Mouse (Mus musculus) embryonic facial prominence, embryonic 10.5 days (tissue): Measurements from ENCODE around the gene Cwc25. TPM values are rescaled to one million over a fixed set of nuclear protein-coding genes. Genes with fewer than 3 reads are reported as not detected.

Source experiments
- DNase-seq: peaks from one replicate; pipeline ENCODE4 v3.0.0-alpha.2; 2017; ENCODE audit warnings: low spot score
- H3K27ac ChIP-seq: fragments of 300-500 bp; sonication (generic); replicated peaks from 2 replicates; pipeline ENCODE4 v1.5.1; 2016; ENCODE audit warnings: mild to moderate bottlenecking
- H3K27me3 ChIP-seq: fragments of 300-500 bp; sonication (generic); replicated peaks from 2 replicates; pipeline ENCODE4 v1.6.1; 2016; ENCODE audit warnings: low read depth, mild to moderate bottlenecking; ENCODE audit not compliant: poor library complexity, severe bottlenecking
- H3K36me3 ChIP-seq: fragments of 300-500 bp; sonication (generic); replicated peaks from 2 replicates; pipeline ENCODE4 v1.6.1; 2016; ENCODE audit warnings: mild to moderate bottlenecking, moderate library complexity
- H3K4me1 ChIP-seq: fragments of 300-500 bp; sonication (generic); 2 replicates; pipeline ENCODE4 v1.6.1; 2016
- H3K4me3 ChIP-seq: fragments of 300-500 bp; sonication (generic); 2 replicates; pipeline ENCODE4 v1.5.1; 2016; ENCODE audit warnings: mild to moderate bottlenecking, moderate library complexity
- H3K9me3 ChIP-seq: fragments of 300-500 bp; sonication (generic); 2 replicates; pipeline ENCODE4 v1.6.1; 2016; ENCODE audit warnings: mild to moderate bottlenecking
- WGBS: fragments of 180-500 bp; shearing (Covaris S2); methylation state at CpG from one replicate; pipeline ENCODE4 v1.1.7; 2016; 5-methylcytosine and 5-hydroxymethylcytosine counted together
- polyA plus RNA-seq: library from polyadenylated mRNA; unstranded; fragments of >200 nt; fragmentation: Nextera tagmentation; extraction: Ambion mirVana; gene quantifications from 2 replicates; pipeline ENCODE4 v1.2.1, GENCODE M21; 2016

Gene Cwc25
- polyA plus RNA-seq, 1 experiment from 2014 or later: 22.0 TPM

DNA sequence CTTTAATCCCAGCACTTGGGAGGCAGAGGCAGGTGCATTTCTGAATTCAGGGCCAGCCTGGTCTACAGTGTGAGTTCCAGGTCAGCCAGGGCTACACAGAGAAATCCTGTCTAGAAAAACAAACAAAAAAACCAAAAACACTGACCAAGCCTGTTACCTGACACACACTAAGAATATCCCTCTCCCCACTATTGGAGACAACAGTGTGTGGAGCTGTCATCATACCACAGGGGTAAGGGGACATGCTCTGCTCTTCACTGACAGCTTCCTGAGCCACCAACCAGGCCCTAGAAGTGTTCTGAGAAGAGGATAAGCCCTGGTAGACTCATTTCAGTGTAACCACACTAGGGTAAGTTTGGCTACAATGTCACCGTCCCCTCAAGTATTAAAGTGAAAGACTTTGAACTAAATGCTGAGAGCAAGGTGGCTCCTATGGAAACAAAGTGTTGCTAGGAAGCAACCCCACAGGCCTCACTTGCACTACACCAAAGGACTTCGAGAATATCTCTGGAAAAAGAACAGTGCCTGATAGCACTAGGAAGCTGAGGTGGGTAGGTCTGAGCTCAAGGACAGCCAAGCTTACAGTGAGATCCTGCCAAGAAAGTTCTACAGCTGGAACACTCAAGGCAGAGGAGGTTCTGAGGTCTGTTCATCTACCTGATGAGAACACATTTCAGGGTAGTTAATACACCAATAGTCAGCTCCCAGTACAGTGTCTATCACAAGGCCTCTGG lies 13.8 kb upstream of the Cwc25 start:
- Histone ChIP-seq H3K27ac (no peak overlapping the region), H3K4me1 (peaks cover 34% of the 10 kb centered on the region), H3K36me3 (peaks cover 61% of the 10 kb centered on the region), H3K4me3 (peak overlapping the region; percentile 98), H3K27me3 (no peaks in the 10 kb centered on the region), H3K9me3 (no peaks in the 10 kb centered on the region)
- 93% methylated on average over 2 of the region's 2 CpGs for WGBS
- no peak for DNase-seq

GRCm38 (mm10) chr11:97778918-97779317 lies 12.6 kb upstream of the Cwc25 start:
- Histone ChIP-seq H3K4me3 (no peak overlapping the region; the same call in 1 of the 2 replicates), H3K4me1 (peaks cover 34% of the 10 kb centered on the region), H3K27ac (no peak overlapping the region), H3K27me3 (no peaks in the 10 kb centered on the region), H3K9me3 (no peaks in the 10 kb centered on the region), H3K36me3 (peaks cover 70% of the 10 kb centered on the region)
- no peak for DNase-seq
- WGBS: 92% methylated on average over 1 of the region's 1 CpGs

GRCm38 (mm10) chr11:97777129-97777529 lies 10.8 kb upstream of the Cwc25 start:
- DNase-seq: peak; percentile 44
- WGBS: 41% methylated on average over 2 of the region's 2 CpGs
- H3K36me3 ChIP-seq: peaks cover 70% of the 10 kb centered on the region

GRCm38 (mm10) chr11:97776497-97777128 lies 10.3 kb upstream of the Cwc25 start:
- Histone ChIP-seq H3K4me3 (no peak overlapping the region; the same call in 1 of the 2 replicates), H3K36me3 (peaks cover 70% of the 10 kb centered on the region), H3K27me3 (no peaks in the 10 kb centered on the region), H3K27ac (no peak overlapping the region), H3K9me3 (no peaks in the 10 kb centered on the region), H3K4me1 (peaks cover 27% of the 10 kb centered on the region)
- DNase-seq: no peak
- 58% methylated on average over 5 of the region's 5 CpGs for WGBS

More at GRCm38 (mm10) chr11:97777129-97777529, 10.8 kb upstream of the Cwc25 start:
- Histone ChIP-seq H3K4me1 (peaks cover 27% of the 10 kb centered on the region), H3K27me3 (no peaks in the 10 kb centered on the region), H3K4me3 (no peak overlapping the region), H3K9me3 (no peaks in the 10 kb centered on the region), H3K27ac (no peak overlapping the region)

- peaks cover 67% of the 10 kb centered on the region for H3K36me3 ChIP-seq
- H3K4me1 ChIP-seq: peaks cover 24% of the 10 kb centered on the region
- no peaks in the 10 kb centered on the region for H3K9me3 ChIP-seq
- peak within 1 kb of the TSS; percentile 14; the same call in 1 of the 2 replicates for H3K4me3 ChIP-seq
- peak; percentile 12 for DNase-seq
- WGBS: 47% methylated on average over 17 of the region's 17 CpGs
- H3K27me3 ChIP-seq: no peaks in the 10 kb centered on the region
- peak within 1 kb of the TSS; percentile 26; the same call in 1 of the 2 replicates for H3K27ac ChIP-seq
These were observed 9.6 kb upstream of the Cwc25 start, which contains the start of gene 1700001P01Rik for GRCm38 (mm10) chr11:97775808-97776496. 1700001P01Rik (minus strand) TSS chr11:97775918.

- Histone ChIP-seq H3K4me3 (0 out of 2 replicates have a peak overlapping the region, but pooled peaks have one; percentile 14), H3K27ac (0 out of 2 replicates have a peak overlapping the region, but pooled peaks have one; percentile 26), H3K4me1 (peaks cover 16% of the 10 kb centered on the region), H3K36me3 (peaks cover 59% of the 10 kb centered on the region), H3K9me3 (no peaks in the 10 kb centered on the region), H3K27me3 (no peaks in the 10 kb centered on the region)
- 74% methylated on average over 13 of the region's 13 CpGs for WGBS
- no peak for DNase-seq
These were observed 8.8 kb upstream of the Cwc25 start for GRCm38 (mm10) chr11:97775186-97775585.

DNA sequence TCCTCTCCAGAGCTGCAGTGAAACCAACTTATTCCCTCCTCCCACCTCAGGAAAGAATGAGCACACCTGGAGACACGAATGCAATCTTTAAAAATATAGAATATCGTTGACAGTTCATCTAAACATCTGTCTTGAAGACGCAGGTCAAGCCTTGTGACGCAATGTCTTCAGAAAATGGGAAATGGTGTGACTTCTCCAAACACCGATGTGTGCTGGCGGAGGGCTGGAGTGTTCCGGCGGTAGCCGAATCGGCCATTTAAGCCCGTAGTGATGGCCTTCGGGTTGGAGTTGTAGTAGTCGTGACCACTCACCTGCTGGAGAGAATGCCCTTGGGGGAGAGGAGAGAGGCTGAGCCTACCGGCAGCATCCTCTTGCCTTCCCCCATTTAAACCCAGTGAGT lies 5.1 kb upstream of the Cwc25 start:
- no peaks in the 10 kb centered on the region; the same call in 1 of the 2 replicates for H3K4me1 ChIP-seq
- no peak overlapping the region for H3K27ac ChIP-seq
- H3K27me3 ChIP-seq: no peaks in the 10 kb centered on the region
- no peaks in the 10 kb centered on the region for H3K9me3 ChIP-seq
- peaks cover 22% of the 10 kb centered on the region for H3K36me3 ChIP-seq
- no peak overlapping the region for H3K4me3 ChIP-seq
- DNase-seq: no peak
- WGBS: 83% methylated on average over 14 of the region's 14 CpGs

DNA sequence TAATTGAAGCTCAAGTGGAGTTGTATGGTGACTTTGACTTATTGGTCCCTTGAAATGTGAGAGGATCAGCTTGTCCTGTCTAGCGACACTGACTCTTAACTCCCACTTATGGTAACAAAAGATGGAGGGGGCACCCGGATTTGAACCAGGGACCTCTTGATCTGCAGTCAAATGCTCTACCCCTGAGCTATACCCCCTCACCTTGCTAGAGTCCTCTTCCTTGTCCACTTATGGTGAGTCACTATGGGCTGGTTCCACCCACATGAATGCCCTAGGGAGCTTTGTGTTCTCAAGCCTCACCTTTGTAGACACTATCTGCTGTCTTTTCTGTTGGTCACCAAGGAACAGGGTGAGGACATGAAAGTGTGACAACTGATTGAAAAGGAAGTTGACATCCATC lies 3.3 kb upstream of the Cwc25 start:
- Histone ChIP-seq H3K27me3 (no peaks in the 10 kb centered on the region), H3K4me1 (peaks cover 13% of the 10 kb centered on the region), H3K4me3 (no peak overlapping the region), H3K36me3 (peaks cover 4% of the 10 kb centered on the region; the same call in 1 of the 2 replicates), H3K27ac (no peak overlapping the region), H3K9me3 (no peaks in the 10 kb centered on the region)
- DNase-seq: no peak
- WGBS: 39% methylated on average over 2 of the region's 2 CpGs

- no peak for DNase-seq
These were observed 4.7 kb downstream of the Cwc25 start for GRCm38 (mm10) chr11:97761638-97762037.

DNA sequence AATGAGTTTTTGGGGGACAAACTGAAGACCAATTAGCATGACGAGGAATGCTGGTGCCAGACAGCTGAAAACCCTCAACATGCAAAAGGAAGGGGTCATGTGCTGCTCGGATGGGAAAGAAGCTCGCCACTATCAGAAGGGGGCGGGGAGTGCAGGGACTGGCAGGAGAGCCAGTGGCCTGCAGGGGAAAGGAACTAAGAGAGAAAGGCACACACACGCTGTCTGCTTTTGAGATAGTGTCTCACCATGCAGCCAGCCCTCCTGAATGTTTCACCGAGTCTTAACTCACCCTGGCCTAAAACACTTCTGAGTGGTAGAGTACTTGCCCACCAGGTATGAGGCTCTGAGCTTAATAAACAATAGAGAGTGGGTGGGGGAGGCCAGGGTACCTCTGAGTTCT lies 7.4 kb downstream of the Cwc25 start:
- 89% methylated on average over 6 of the region's 6 CpGs for WGBS
- DNase-seq: no peak
- Histone ChIP-seq H3K4me3 (no peak overlapping the region), H3K27ac (no peak overlapping the region), H3K36me3 (peaks cover 98% of the 10 kb centered on the region), H3K9me3 (no peaks in the 10 kb centered on the region), H3K4me1 (no peaks in the 10 kb centered on the region), H3K27me3 (no peaks in the 10 kb centered on the region)

More at GRCm38 (mm10) chr11:97761638-97762037, 4.7 kb downstream of the Cwc25 start:
- Histone ChIP-seq H3K27me3 (no peaks in the 10 kb centered on the region), H3K9me3 (no peaks in the 10 kb centered on the region), H3K27ac (no peak overlapping the region), H3K4me1 (peaks cover 13% of the 10 kb centered on the region), H3K36me3 (peaks cover 78% of the 10 kb centered on the region), H3K4me3 (no peak overlapping the region)

GRCm38 (mm10) chr11:97758125-97758524 lies 8.2 kb downstream of the Cwc25 start:
- Histone ChIP-seq H3K4me3 (no peak overlapping the region), H3K27ac (no peak overlapping the region), H3K9me3 (no peaks in the 10 kb centered on the region), H3K27me3 (no peaks in the 10 kb centered on the region), H3K36me3 (peaks cover 98% of the 10 kb centered on the region), H3K4me1 (no peaks in the 10 kb centered on the region)
- DNase-seq: no peak
- 97% methylated on average over 1 of the region's 1 CpGs for WGBS

DNA sequence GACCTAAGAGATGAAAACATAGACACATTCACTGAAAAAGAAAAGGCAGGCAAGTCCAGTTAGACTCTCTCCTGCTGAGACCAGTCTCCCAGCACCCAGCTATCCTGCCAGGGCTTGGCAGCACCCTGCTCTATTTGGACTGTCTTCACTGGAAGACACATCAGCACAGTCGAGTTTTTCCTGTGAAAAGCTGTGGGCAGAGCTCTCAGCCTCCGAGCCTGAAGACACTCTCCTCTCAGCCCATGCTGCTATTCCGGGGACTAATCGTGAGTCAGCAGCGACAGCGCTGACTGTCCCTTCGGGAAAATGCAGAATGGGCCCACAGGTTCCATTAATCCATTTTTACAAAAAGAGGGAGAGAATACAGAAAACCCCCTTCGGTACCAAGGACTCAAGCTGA lies 13.1 kb downstream of the Cwc25 start:
- 95% methylated on average over 8 of the region's 8 CpGs for WGBS
- no peak overlapping the region for H3K4me3 ChIP-seq
- no peak for DNase-seq
- no peak overlapping the region for H3K27ac ChIP-seq
- H3K27me3 ChIP-seq: no peaks in the 10 kb centered on the region
- H3K9me3 ChIP-seq: peaks cover 7% of the 10 kb centered on the region; the same call in 1 of the 2 replicates
- H3K36me3 ChIP-seq: peaks cover 97% of the 10 kb centered on the region
- no peaks in the 10 kb centered on the region for H3K4me1 ChIP-seq
